Mouse (Mus musculus) layer of hippocampus, adult 9-11 months (tissue): ENCODE results near the gene Atp13a2.

ENCODE experiments used
- DNase-seq: peaks from one replicate; pipeline ENCODE4 v3.0.0; 2022

Gene Atp13a2

DNA sequence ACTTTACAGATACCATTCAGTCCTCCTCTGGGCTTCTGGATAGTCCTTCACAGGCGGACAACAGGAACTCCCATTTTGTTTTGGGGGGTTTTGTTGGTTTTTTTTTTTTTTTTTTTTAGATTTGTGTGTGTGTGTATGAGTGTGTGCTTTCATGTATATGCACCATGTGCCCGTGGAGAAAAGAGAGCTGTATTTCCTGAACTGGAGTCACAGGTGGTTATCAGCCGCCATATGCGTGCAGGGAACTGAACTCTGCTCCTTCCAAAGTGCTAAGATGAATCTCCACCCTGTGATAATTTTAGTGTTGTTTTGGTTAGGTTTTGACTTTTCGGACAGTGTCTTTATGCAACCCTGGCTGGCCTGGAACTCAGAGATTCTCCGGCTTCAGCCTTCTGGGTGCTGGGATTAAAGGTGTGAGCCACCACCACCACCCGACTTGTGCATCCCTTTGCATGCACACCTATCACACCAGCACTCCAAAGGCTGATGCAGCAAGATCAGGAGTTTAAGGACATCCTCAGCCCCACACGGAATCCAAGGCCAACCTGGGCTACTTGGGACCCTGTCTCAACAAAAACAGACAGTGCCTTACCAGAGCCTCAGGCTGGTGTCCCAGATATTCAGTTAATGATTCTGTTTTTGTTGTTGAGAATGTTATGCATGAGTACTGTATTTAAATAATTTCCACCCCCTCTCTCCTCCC lies 24.3 kb upstream of the Atp13a2 start:
- DNase-seq, result no peak

DNA sequence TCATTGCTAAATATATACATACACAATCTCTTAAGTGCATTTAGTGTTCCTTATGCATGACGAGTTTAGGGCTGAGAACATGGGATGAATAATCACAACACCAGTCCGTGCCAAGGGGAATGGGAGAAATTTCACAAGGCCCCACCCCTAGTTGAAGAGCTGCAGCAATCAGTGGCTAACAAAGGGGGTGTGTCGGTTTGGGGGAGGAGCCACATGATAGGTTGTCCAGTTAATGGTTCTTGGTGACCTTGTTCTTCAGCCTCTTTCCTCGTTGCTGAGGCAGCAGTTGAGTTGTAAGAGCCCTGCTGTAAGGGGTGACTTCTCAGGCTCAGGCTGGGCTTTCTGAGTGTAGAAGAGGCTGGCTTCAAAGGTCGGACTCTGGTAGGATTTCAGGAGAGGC lies 23.7 kb upstream of the Atp13a2 start:
- DNase-seq, result no peak

DNA sequence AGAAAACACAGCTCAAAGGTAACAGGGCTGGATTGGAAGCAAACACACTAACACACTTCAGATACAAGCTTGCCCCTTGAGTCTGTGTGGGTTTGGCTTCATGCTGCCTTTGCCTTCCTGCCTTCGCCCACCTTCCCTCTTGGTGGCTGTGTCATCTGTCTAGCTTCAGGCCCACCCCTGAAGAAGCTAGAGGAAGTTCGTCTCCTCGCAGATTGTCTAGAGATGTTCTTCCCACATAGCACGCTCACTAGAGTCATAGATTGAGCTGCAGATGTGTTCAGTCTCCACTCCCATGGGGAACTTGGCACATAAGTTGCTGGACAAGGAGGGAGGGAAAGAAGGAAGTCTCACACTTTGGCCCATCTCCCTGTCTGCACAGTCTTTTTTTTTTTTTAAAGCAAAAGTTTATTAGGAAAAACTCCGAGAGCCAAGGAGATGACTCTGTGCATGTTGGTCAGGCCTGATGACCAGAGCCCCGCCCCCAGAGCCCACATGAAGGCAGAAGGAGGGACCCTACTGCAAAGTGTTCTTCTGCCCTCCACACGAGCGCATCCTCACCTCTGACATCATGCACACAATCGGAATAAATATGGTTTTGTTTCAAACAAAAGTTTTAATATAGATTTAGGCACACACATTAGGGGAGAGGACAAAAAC lies 22.6 kb upstream of the Atp13a2 start:
- DNase-seq, result peak; percentile 72

DNA sequence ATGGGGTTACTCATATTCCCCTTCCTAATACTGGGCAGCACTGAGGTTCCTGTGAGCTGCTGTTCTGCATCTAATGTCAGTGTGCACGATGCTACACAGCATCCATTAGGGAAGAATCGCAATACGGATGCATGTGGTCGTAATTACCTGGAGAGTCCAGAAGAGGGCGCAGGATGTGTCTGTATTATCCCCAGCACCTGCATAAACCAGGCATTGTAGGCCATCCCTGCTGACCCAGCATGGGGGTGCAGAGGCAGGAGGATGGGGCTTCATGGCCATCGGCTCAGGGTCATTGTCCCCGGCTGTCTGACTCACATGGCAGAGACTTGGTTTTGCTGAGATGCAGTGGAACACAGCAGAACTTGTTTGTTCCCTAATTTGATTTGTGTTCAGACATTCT lies 22.1 kb upstream of the Atp13a2 start:
- peak; percentile 82 for DNase-seq

DNA sequence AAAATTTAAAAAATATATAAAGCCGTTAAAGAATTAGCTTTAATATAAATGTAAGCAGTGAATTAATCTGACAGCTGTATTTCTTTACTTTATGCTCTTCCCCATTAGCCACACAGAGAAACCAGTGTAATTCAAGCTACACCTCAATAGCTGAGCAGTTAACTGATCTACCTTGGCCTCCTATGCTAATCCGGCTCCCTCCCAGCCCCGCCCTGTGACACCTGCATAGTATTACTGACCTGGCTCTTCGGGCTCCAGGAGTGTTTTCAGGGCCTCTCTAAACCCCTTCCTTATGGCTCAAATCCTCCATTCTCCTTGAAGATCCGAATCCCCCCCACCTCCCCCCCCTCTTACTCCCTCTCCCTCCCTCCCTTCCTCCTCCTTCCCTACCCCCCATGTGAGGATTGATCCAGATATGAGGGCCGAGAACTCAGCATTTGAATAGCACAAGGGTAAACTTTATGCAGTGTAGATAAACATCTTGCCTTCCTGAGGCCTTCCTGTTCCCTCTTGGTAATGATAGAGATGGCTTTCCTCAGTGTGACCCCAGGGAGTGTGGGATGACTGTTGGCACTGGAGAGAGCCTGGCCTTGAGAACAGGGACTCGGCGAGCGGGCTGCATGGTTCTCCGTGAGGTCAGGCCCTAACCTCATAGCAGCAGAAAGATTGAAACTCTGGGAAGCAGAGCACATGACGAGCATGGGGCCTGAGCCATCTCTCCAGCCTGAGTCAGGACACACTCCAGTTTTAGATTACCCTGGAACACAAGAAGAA lies 19.1 kb upstream of the Atp13a2 start:
- no peak for DNase-seq

DNA sequence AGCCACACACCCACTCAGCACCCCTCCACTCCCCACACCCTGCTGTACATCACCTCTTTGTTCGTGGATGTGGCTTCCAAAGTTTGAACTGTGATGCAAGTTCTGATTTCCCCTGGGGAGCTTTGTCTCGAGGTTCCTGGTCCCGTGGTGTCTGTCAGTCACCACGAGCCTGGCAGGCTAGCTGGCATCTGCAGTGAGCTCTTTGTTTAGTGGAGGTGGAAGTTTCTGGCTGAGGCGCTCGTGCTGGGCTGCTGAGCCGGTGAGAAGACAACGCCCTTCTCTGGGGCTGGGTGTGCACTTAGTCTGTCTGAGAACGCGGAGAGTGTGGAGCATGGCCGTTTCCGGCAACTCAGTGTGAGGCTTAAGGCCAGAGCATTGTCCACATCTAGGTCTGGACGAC lies 15.0 kb upstream of the Atp13a2 start:
- DNase-seq, result peak; percentile 69

DNA sequence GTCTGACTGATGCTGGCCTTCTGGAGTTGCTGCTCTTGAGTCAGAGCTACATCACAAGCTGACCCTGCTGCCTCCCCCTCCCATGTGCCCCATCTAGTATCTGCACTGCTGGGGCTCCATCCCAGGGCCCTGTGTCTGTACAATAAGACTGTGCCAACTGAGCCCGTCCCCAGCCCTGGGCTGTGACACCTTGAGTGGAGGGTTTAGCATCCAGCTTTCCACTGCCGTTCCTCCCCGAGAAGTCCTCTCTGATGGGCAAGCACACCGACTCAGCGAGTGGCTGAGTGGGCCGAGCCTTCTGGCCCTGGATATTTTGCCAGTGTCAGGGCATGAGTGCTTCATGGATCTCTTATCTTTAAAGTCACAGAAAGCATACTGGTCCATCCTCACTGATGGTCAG lies 12.3 kb upstream of the Atp13a2 start:
- no peak for DNase-seq

DNA sequence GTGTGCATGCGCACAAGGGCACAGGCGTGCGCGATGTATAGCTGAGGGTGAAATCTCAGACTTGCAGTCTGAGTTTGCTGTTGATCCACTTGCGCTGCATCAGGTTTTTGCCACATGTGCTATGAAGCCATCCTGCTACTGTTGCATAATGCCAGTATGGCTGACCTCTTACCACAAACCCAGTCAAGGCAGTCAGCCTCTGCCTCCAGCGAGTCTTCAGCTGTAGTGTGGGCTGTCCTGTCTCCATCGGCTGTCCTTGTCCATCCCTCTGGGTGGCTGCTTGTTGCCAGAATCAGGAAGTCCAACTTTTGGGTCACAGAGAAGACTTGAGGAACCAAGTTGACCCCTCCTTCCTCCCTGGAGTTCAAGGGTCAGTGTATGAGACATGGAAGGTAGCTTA lies 11.3 kb upstream of the Atp13a2 start:
- DNase-seq, result peak; percentile 61

DNA sequence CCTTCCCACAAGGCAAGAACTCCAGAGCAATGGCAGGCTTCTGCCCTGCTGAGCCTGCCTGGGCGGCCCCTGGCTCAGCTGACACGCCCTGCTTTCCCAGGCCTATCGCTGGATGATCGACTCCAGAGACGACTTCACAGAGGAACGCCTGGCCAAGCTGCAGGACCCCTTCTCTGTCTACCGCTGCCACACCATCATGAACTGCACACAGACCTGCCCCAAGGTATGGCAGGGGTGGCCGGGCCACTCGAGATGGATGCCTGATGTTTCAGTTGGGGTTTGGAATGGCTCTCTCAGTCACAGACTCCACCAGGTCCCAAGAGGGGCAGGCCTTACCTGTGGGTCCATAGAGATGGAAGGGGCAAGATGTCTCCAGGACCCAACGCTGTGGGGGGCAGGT lies 9.4 kb upstream of the Atp13a2 start:
- DNase-seq, result no peak

DNA sequence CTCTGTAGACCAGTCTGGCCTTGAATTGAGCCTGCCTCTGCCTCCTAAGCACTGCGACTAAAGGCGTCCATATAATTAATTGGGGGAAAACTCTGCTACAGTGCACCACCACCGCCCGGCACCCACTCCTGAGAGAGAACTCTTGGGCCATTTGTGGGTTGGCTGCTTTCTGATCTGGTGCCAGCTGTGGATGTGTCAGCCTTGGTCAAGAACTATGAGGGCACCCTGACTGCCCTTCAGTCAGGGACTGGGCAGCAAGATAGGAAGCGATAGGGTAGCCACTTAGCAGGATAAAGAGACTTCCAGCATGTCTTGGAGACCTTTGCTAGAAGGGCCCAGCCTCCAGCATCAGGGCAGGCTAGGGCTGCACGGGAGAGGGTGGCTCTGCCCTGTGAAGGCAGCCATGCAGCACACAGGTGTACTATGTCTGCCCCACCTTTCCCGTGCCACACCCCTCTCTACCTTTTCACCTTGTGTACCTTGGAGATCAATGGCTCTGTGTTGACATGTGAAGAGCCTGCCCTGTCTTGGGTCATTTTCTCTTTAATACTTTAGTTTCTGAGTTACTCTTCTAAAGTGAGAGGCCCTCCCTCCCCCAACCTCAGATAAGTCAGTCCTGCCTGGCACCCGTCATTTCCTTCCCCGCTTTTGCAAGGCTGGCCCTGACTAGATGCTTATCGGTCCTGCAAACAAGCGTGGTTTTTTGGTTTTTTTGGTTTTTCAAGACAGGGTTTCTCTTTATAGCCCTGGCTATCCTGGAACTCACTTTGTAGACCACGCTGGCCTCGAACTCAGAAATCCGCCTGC lies 8.6 kb upstream of the Atp13a2 start:
- DNase-seq, result no peak

DNA sequence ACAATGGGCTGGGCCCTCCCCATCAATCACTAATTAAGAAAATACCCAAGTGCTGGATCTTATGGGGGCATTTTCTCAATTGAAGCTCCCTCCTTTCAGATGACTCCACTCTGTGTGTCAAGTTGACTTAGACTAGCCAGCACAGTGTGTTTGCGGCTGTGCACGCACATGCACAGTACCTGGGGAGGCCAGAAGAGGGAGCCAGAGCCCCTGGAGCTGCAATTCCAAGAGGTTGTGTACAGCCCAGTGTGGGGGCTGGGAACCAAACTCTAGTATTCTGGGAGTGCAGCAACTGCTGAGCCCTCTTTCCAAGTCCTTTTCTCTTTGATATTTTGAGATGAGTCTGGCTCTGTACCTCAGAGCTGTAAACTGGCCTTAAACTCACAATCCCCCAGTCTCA lies 5.1 kb upstream of the Atp13a2 start:
- no peak for DNase-seq

DNA sequence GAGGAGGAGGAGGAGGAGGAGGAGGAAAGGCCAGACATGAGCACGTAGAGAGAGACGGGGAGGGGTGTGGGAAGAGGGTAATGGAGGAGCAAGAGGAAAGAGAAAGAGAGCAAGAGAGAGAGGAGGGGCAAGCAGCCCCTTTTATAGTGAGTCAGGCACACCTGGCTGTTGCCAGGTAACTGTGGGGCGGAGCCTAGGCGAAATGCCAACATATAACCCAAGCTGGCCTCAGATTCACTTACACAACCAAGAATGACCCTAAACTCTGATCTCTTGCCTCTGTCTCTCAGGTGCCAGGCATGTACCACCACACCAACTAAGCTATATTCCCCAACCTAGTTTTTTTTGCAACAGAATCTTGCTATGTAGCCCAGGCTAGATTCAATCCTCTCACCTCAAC lies 3.9 kb upstream of the Atp13a2 start:
- DNase-seq, result no peak

DNA sequence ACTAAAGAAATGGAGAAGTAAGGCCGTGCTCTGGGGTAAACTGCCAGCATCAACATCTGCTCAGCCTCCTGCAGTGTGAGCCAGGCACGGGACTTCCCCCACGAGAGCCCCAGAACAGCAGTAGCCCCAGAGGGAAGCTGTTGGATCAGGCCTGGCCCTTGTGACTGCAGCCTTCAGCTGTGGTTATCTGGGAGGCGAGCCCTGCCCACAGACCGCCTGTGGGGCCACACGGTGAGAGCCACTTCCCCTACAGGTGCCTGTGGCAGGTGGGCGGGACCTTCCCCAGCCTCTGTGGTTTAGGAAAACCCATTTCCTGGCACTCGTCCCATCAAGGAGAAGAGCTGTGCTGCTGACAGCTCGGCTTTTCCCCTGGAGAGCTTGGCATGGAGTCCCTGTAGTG lies 3.2 kb upstream of the Atp13a2 start:
- peak; percentile 88 for DNase-seq

DNA sequence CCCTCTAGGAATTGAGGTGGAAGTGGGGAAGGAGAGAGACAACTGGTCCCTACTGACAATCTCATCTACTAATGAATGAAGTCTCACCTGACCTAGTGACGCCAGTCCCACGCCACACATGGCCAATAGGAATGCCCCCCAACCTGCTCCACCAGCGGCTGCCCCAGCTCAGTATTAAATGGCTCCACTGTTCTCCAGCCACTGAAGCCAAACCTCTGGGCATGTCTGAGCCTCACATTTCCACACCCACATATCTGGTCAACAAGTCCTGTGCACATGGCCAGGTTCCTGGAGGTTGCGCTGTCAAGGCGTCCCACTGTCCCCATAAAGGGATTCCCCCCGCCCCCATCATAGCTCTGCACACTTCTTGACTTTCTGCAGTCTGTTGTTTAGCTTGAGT lies 2.1 kb upstream of the Atp13a2 start:
- DNase-seq, result no peak

DNA sequence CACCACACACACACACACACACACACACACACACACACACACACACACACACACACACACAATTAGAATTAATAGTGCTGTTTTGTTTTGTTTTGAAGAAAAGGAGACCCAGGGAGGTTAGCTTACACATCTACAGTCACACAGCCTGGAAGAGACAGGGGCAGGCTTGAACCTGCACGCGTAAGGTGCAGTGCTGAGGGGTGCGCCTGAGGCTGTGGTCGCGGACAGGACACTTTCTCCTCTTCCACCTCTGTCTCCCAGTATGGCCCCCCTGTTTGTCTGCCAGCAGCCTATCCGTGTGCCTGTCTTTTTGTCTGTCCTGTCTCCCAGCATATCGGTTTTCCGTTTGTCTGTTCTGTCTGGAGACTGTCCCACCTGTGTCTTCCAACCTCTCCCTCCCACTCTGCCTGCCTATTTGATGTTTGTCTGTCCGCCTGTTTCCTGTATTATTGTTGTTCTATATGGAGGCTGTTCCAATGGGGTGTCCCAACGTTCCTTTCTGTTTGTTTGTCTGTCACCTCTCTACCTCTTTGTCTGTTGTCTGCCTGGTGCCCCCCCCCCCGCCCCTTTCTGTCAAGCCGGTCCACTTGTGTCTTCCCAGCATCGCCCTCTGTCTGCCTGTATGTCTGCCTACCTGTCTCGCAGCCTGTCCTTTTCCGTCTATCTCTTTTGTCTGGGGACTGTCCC lies 506 bp upstream of the Atp13a2 start:
- DNase-seq, result no peak

DNA sequence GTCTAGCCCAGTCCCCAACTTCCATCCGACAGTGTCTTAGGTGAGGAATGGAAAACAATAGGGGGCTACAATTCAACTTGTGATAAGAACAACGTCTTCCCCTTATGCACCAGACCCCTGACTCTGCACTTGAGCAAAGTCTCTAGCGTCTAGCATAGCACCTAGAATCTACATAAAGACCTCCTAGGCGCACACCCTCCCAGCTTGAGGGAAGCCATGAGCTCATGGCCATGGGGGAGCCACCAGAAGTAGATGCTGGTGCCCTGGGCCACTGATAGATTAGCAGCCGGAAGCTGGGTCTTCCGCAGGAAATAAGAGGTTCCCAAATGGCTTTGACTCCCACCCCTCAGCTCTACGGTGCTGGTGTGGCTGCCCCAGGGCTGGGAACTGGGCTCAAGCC lies 803 bp downstream of the Atp13a2 start:
- no peak for DNase-seq

DNA sequence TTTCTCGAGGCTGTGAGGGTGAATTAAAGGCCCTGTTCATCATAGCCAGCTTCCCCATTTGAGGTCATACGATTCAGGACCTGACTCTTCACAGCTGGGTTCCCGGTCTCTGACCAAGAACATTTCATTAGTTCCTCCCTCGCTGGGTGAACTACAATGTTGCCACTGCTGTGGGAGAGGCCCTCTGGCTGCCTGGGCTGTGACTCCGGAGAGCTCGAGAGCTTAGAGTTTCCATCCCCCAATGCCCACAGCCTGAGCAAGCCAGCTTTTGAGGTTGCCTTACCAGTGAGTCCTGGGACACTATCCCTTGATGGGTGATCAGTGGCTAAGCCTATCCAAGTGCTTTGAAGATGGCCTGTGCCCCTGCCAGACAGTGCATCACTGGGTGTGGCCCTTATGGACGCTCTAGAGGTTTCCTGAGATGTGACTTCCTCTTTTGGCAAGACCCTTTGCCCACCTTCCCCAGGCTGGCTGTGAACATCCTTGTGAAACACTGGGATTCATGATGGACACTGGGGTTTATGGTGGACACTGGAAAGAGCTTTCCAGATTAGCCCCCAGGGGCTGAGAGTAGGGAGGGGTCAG lies 2.1 kb downstream of the Atp13a2 start:
- no peak for DNase-seq

DNA sequence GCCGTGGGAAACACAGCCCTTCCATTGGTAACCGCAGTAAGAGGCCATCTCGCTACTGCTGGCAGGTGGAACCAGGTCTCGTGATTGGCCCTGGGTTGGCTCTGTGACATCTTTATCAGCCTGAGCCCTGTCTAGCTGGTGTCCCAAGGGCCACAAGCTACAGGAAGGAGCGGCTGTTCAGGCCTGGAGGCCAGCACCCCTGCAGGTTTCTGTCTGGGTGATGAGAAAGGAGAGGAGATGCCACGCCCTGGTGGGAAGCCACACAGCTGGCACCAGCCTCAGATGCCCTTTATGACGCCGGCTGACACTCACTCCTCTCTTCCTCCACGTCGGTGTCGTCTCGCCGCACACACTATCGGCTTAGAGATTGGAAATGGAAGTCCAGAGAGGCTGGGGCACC lies 2.8 kb downstream of the Atp13a2 start:
- no peak for DNase-seq

DNA sequence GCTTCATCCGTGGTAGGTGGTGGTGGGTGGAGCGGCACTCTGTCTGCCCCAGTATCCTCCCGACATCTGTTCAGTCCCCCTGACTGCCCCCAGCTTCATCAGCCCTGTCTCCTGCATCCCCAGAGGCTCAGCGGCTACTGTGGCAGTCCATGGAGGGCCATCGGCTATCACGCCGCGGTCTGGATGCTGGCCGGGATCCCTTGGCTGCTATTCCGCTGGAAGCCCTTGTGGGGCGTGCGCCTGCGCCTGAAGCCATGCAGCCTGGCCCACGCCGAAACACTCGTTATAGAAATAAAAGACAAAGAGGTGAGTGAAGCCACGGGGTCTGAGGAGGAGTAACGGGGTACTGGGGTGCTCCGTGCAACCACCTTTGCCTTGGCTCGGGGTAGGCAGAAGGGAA lies 5.5 kb downstream of the Atp13a2 start:
- no peak for DNase-seq

DNA sequence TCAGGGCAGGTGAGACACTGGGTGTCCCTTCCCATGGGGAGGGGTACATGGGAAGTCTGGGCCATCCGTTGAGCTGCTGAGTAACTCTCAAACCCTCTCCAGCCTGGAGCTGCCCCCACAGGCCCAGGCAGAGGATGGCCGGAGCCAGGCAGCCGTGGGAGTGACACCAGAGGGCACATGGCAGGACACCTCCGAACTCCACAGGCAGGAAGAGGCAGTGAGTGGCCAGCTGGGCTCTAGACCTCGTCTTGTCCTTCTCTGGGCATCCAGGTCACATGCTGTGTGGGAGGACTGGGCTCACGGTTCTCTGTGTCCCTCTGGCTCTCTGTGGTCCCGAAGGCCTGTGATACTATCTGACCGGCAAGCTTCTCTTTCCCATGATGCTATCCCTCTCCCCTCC lies 7.2 kb downstream of the Atp13a2 start:
- no peak for DNase-seq

DNA sequence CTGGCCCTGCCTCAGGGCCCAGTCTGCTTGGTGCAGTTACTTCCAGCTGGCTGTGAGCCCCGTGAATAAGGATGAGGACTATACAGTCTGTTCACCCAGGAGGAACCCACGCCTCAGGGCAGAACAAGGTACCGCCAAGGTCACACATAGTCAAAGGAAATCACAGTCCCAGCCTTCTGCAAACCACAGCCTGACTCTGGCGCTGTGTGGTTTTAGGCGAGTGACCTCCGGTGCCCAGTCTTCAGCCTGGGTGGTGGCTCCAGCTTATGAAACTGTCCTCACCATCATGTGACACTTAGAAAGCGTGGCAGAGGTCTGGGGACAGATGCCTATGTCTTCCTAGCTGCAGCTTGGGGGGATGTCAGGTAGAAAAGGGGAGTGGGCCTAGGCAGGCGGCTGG lies 9.1 kb downstream of the Atp13a2 start:
- DNase-seq, result no peak

DNA sequence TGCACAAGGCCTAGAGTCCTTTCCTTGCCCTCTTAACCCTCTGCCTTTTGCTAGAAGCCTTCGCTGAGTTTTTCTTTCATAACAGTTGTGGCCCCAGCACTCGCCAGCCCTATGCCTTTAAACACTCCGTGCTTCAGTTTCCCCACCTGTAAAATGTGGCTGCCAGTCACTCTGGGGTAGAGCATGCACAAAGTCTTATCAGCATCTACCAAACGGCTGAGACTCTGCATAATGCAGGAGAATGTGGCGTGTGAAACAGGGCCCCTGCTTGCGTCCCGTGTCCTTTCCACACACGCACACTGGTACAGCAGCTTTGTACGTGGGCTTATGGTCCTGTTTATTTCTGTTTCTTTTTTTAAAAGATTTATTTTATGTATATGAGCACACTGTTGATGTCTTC lies 10.1 kb downstream of the Atp13a2 start:
- no peak for DNase-seq
